Mouse (Mus musculus): ENCODE measurements around the gene Gm17727. TPM values are rescaled to one million over a fixed set of nuclear protein-coding genes. Genes with fewer than 3 reads are reported as not detected.
"Not testable (repeated sequence)": the region's sequence is repeated elsewhere in the genome, so short reads cannot be mapped to it uniquely, and the experiment has no call there.

Gene Gm17727
- polyA plus RNA-seq (2012), result not detected in 2 replicates

- Histone ChIP-seq H3K9me3 (ENCODE audit: control insufficient read depth, low read length) (no peaks in the 10 kb centered on the region), H3K4me1 (ENCODE audit: control insufficient read depth) (no peaks in the 10 kb centered on the region), H3K36me3 (ENCODE audit: control insufficient read depth) (no peaks in the 10 kb centered on the region), H3K4me3 (replicated peaks) (no peak within 1 kb of the TSS), H3K27me3 (ENCODE audit: control insufficient read depth) (no peaks in the 10 kb centered on the region)
- TF ChIP-seq TAL1 (IDR thresholded peaks at IDR 0.05; ENCODE audit: low read length) (no peak), GATA1 (IDR thresholded peaks at IDR 0.05; ENCODE audit: low read length) (no peak)
Observed at GRCm38 (mm10) chr9:35778009-35778408, at the start of gene Gm17727. TSS of gene Gm17727 (minus strand) at chr9:35778109.

- H3K27me3 ChIP-seq (ENCODE audit: control insufficient read depth); H3K4me3 ChIP-seq (replicated peaks); H3K36me3 ChIP-seq (ENCODE audit: control insufficient read depth); H3K4me1 ChIP-seq (ENCODE audit: control insufficient read depth): not testable (repeated sequence)
- H3K9me3 ChIP-seq (ENCODE audit: control insufficient read depth, low read length), result peaks cover 13% of the 10 kb centered on the region
Observed at GRCm38 (mm10) chr9:35817881-35818280, 40.0 kb upstream of the Gm17727 start.

DNA sequence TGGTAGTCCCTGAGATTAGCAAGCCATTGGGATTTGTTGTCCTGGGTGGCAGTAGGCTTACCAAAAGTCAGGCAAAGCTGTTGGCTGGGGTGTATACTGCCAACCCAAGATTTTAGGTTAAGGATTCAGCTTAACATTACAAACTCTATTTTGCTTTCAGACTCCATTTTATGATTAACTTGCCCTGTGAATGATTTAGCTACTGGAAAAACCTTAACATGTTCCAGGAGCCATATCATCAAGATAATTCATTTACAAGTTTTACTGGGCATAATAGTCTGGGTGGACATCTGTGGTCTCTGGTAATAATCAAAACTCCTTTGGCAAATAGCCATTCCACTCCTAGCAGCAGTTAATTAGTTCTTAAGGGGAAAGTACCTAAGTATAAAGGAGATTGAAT lies 20.2 kb upstream of the Gm17727 start:
- peaks cover 2% of the 10 kb centered on the region; the same call in 1 of the 2 replicates for H3K9me3 ChIP-seq (ENCODE audit: control insufficient read depth, low read length)
- no peaks in the 10 kb centered on the region for H3K36me3 ChIP-seq (ENCODE audit: control insufficient read depth)
- TF ChIP-seq TAL1 (IDR thresholded peaks at IDR 0.05; ENCODE audit: low read length), result no peak
- no peak for TF ChIP-seq GATA1 (IDR thresholded peaks at IDR 0.05; ENCODE audit: low read length)

GRCm38 (mm10) chr9:35790001-35790400 lies 12.1 kb upstream of the Gm17727 start, which contains the start of the genes Gm27235 and D730048I06Rik:
TSS of gene Gm27235 (minus strand) at chr9:35790101.
TSS of gene D730048I06Rik (minus strand) at chr9:35790112.
- TF ChIP-seq GATA1 (IDR thresholded peaks at IDR 0.05; ENCODE audit: low read length) (no peak), TAL1 (IDR thresholded peaks at IDR 0.05; ENCODE audit: low read length) (no peak)
- Histone ChIP-seq H3K36me3 (ENCODE audit: control insufficient read depth) (no peaks in the 10 kb centered on the region), H3K9me3 (ENCODE audit: control insufficient read depth, low read length) (no peaks in the 10 kb centered on the region; the same call in 1 of the 2 replicates), H3K4me1 (ENCODE audit: control insufficient read depth) (no peaks in the 10 kb centered on the region), H3K27me3 (ENCODE audit: control insufficient read depth) (no peaks in the 10 kb centered on the region), H3K4me3 (replicated peaks) (no peak within 1 kb of the TSS)

More for the DNA sequence above, 20.2 kb upstream of the Gm17727 start:
- Histone ChIP-seq H3K4me1 (ENCODE audit: control insufficient read depth) (no peaks in the 10 kb centered on the region), H3K27me3 (ENCODE audit: control insufficient read depth) (no peaks in the 10 kb centered on the region), H3K4me3 (replicated peaks) (no peak overlapping the region)

GRCm38 (mm10) chr9:35756843-35757242 lies 21.1 kb downstream of the Gm17727 start:
- H3K9me3 ChIP-seq (ENCODE audit: control insufficient read depth, low read length), result no peaks in the 10 kb centered on the region
- H3K36me3 ChIP-seq (ENCODE audit: control insufficient read depth), result no peaks in the 10 kb centered on the region
- no peak overlapping the region for H3K4me3 ChIP-seq (replicated peaks)
- TF ChIP-seq GATA1 (IDR thresholded peaks at IDR 0.05; ENCODE audit: low read length), result no peak
- no peak for TF ChIP-seq TAL1 (IDR thresholded peaks at IDR 0.05; ENCODE audit: low read length)
- no peaks in the 10 kb centered on the region for H3K27me3 ChIP-seq (ENCODE audit: control insufficient read depth)
- H3K4me1 ChIP-seq (ENCODE audit: control insufficient read depth), result no peaks in the 10 kb centered on the region

DNA sequence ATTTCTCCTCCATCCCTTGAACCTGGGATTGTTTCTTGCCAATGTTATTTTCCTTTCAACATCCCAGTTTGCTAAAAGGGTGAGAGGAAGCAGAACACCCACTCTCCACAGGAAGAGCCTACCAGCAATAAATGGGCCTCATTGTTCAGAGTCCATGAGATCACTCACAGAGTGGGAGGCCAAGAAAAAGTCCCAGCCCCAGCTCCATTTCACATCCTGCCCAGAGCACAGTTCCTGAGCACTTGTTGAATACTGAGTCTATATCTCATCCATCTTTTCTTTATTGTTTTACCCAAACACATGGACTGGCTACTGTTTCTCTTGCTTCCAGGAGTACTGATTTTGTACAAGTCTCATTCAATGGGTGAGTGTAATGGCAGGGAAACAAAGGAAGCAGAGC lies 37.2 kb downstream of the Gm17727 start, which contains the start of gene Gm17677:
Gene Gm17677 (plus strand): TSS at position 301 of the 400 bp plus-strand sequence.
- Histone ChIP-seq H3K27me3 (ENCODE audit: control insufficient read depth) (no peaks in the 10 kb centered on the region), H3K4me3 (replicated peaks) (no peak within 1 kb of the TSS), H3K9me3 (ENCODE audit: control insufficient read depth, low read length) (peaks cover 7% of the 10 kb centered on the region), H3K4me1 (ENCODE audit: control insufficient read depth) (no peaks in the 10 kb centered on the region), H3K36me3 (ENCODE audit: control insufficient read depth) (no peaks in the 10 kb centered on the region)
- TF ChIP-seq GATA1 (IDR thresholded peaks at IDR 0.05; ENCODE audit: low read length), result no peak
- no peak for TF ChIP-seq TAL1 (IDR thresholded peaks at IDR 0.05; ENCODE audit: low read length)

Other genes with a start within 250 kb of the Gm17727 start
- gene Ddx25, start 219.6 kb downstream of the Gm17727 start, polyA plus RNA-seq (2012), result not detected in 2 replicates
- 0.04 and 0.07 TPM in 2 replicates for gene Pus3, start 219.5 kb downstream of the Gm17727 start, polyA plus RNA-seq (2012)
- 0.09 TPM in 1 of 2 replicates, not detected in the other for gene Pate2, start 207.8 kb downstream of the Gm17727 start, polyA plus RNA-seq (2012)
- gene Hyls1, start 207.7 kb downstream of the Gm17727 start, polyA plus RNA-seq (2012), result 0.71 and 0.72 TPM in 2 replicates
- not detected in 2 replicates for gene Pate4, start 166.2 kb downstream of the Gm17727 start, polyA plus RNA-seq (2012)
- not detected in 2 replicates for gene Pate3, start 129.9 kb downstream of the Gm17727 start, polyA plus RNA-seq (2012)
- gene Pate1, start 90.7 kb downstream of the Gm17727 start, polyA plus RNA-seq (2012), result not detected in 2 replicates
- gene Gm17677, start 37.1 kb downstream of the Gm17727 start, polyA plus RNA-seq (2012), result not detected in 2 replicates
- not detected in 2 replicates for gene Gm27235, start 12.0 kb upstream of the Gm17727 start, polyA plus RNA-seq (2012)
- gene D730048I06Rik, start 12.0 kb upstream of the Gm17727 start, polyA plus RNA-seq (2012), result not detected in 2 replicates
- not detected in 2 replicates for gene 9230110F15Rik, start 66.0 kb upstream of the Gm17727 start, polyA plus RNA-seq (2012)
- gene 9230113P08Rik, start 130.3 kb upstream of the Gm17727 start, polyA plus RNA-seq (2012), result not detected in 2 replicates